Mouse (Mus musculus) testis, adult 2 months (tissue): ENCODE results near the gene Zfyve16. TPM values are rescaled to one million over a fixed set of nuclear protein-coding genes. Genes with fewer than 3 reads are reported as not detected.
A peak's percentile ranks its signal among the peaks of the same experiment; 100 is the strongest.

Source experiments
- H3K27ac ChIP-seq: fragments of 200-500 bp; 2 replicates; pipeline ENCODE4 v1.5.1; 2012; ENCODE audit warnings: low read depth, low read length; ENCODE audit not compliant: control insufficient read depth, insufficient read depth
- H3K27me3 ChIP-seq: fragments of 200-500 bp; 2 replicates; pipeline ENCODE4 v1.6.1; 2012; ENCODE audit warnings: mild to moderate bottlenecking, low read length, moderate library complexity; ENCODE audit not compliant: control insufficient read depth, insufficient read depth
- H3K36me3 ChIP-seq: fragments of 200-500 bp; 2 replicates; pipeline ENCODE4 v1.6.1; 2012; ENCODE audit warnings: mild to moderate bottlenecking, low read length; ENCODE audit not compliant: control insufficient read depth, insufficient read depth
- H3K4me1 ChIP-seq: fragments of 200-500 bp; 2 replicates; pipeline ENCODE4 v1.6.1; 2012; ENCODE audit warnings: low read length; ENCODE audit not compliant: control insufficient read depth, insufficient read depth
- H3K4me3 ChIP-seq: fragments of 200-500 bp; 2 replicates; pipeline ENCODE4 v1.5.1; 2012; ENCODE audit warnings: low read depth, mild to moderate bottlenecking, low read length, moderate library complexity, mixed read lengths; ENCODE audit not compliant: control insufficient read depth
- CTCF ChIP-seq: fragments of 200-500 bp; IDR thresholded peaks from 2 replicates; pipeline ENCODE4 v1.5.1; 2012; ENCODE audit warnings: low read depth, mild to moderate bottlenecking, inconsistent platforms, low read length, moderate library complexity; ENCODE audit not compliant: control insufficient read depth, insufficient read depth, insufficient replicate concordance
- POLR2A ChIP-seq: fragments of 200-500 bp; IDR thresholded peaks from 2 replicates; pipeline ENCODE4 v1.6.1; 2012; ENCODE audit warnings: low read depth, mild to moderate bottlenecking, inconsistent platforms, low read length, moderate library complexity; ENCODE audit not compliant: control insufficient read depth
- polyA plus RNA-seq: library from polyadenylated mRNA; depleted of rRNA; stranded (reverse); fragments of >200 nt; gene quantifications from 2 replicates; pipeline ENCODE4 v1.2.3, GENCODE M21; 2012

The Zfyve16 gene
- polyA plus RNA-seq, 1 experiment, result 5.2 TPM

GRCm38 (mm10) chr13:92523178-92523813, 7.4 kb downstream of the Zfyve16 start:
- Histone ChIP-seq H3K27ac (no peak overlapping the region), H3K27me3 (no peaks in the 10 kb centered on the region), H3K4me1 (no peaks in the 10 kb centered on the region), H3K4me3 (no peak overlapping the region), H3K36me3 (peaks cover 7% of the 10 kb centered on the region)
- TF ChIP-seq POLR2A, result no peak
- TF ChIP-seq CTCF, result no peak

- no peaks in the 10 kb centered on the region for H3K27me3 ChIP-seq
- H3K4me1 ChIP-seq, result no peaks in the 10 kb centered on the region
- peaks cover 1% of the 10 kb centered on the region for H3K36me3 ChIP-seq
- no peak for TF ChIP-seq CTCF
- TF ChIP-seq POLR2A, result no peak
- H3K27ac ChIP-seq, result no peak overlapping the region
- no peak overlapping the region for H3K4me3 ChIP-seq
These were observed 25.8 kb downstream of the Zfyve16 start for GRCm38 (mm10) chr13:92504871-92505270.

- no peak overlapping the region for H3K27ac ChIP-seq
- H3K27me3 ChIP-seq, result no peaks in the 10 kb centered on the region
- H3K4me1 ChIP-seq, result no peaks in the 10 kb centered on the region
- TF ChIP-seq CTCF (no peak), POLR2A (no peak)
- H3K4me3 ChIP-seq, result no peak overlapping the region
- H3K36me3 ChIP-seq, result peaks cover 1% of the 10 kb centered on the region; the same call in 1 of the 2 replicates
These were observed 38.7 kb downstream of the Zfyve16 start for GRCm38 (mm10) chr13:92491923-92492322.

GRCm38 (mm10) chr13:92490817-92491216, 39.9 kb downstream of the Zfyve16 start:
- no peak overlapping the region for H3K4me3 ChIP-seq
- peaks cover 1% of the 10 kb centered on the region; the same call in 1 of the 2 replicates for H3K36me3 ChIP-seq
- H3K4me1 ChIP-seq, result no peaks in the 10 kb centered on the region
- H3K27me3 ChIP-seq, result no peaks in the 10 kb centered on the region
- H3K27ac ChIP-seq, result no peak overlapping the region
- no peak for TF ChIP-seq POLR2A
- TF ChIP-seq CTCF, result no peak

- TF ChIP-seq CTCF (no peak), POLR2A (peak; percentile 85)
- Histone ChIP-seq H3K27ac (peak within 1 kb of the TSS; percentile 73), H3K36me3 (no peaks in the 10 kb centered on the region; the same call in 1 of the 2 replicates), H3K27me3 (no peaks in the 10 kb centered on the region), H3K4me3 (peak within 1 kb of the TSS; percentile 78), H3K4me1 (peaks cover 4% of the 10 kb centered on the region; the same call in 1 of the 2 replicates)
These were observed 46.7 kb downstream of the Zfyve16 start, which contains the start of gene Fam151b for GRCm38 (mm10) chr13:92483852-92484463. TSS of gene Fam151b (minus strand) at chr13:92484015.

- TF ChIP-seq CTCF (peak; percentile 37; the same call in 1 of the 2 replicates), POLR2A (no peak)
- Histone ChIP-seq H3K4me1 (peaks cover 4% of the 10 kb centered on the region; the same call in 1 of the 2 replicates), H3K4me3 (peak overlapping the region; percentile 78), H3K27me3 (no peaks in the 10 kb centered on the region), H3K27ac (no peak overlapping the region), H3K36me3 (no peaks in the 10 kb centered on the region; the same call in 1 of the 2 replicates)
These were observed 47.3 kb downstream of the Zfyve16 start for GRCm38 (mm10) chr13:92483348-92483747.

- no peaks in the 10 kb centered on the region for H3K27me3 ChIP-seq
- H3K27ac ChIP-seq, result no peak overlapping the region
- no peaks in the 10 kb centered on the region; the same call in 1 of the 2 replicates for H3K36me3 ChIP-seq
- no peak overlapping the region for H3K4me3 ChIP-seq
- TF ChIP-seq CTCF, result no peak
- TF ChIP-seq POLR2A, result no peak
- H3K4me1 ChIP-seq, result no peaks in the 10 kb centered on the region
These were observed 60.5 kb downstream of the Zfyve16 start for GRCm38 (mm10) chr13:92470151-92470550.
